Mouse (Mus musculus) stomach, postnatal 0 days (tissue): ENCODE data around the gene Ifnl2. TPM values are rescaled to one million over a fixed set of nuclear protein-coding genes. Genes with fewer than 3 reads are reported as not detected.
A peak's percentile ranks its signal among the peaks of the same experiment; 100 is the strongest.

Experiments
- ATAC-seq: fragments of 200-750 bp; cut with Nextera tagmentation; 2 replicates; pipeline ENCODE4 v1.8.0; 2017; ENCODE audit not compliant: low FRiP score, low TSS enrichment
- DNase-seq: peaks from one replicate; pipeline ENCODE4 v3.0.0-alpha.2; 2016; ENCODE audit warnings: low spot score
- H3K27ac ChIP-seq: fragments of 300-500 bp; sonication (generic); replicated peaks from 2 replicates; pipeline ENCODE4 v1.5.1; 2014; ENCODE audit warnings: mild to moderate bottlenecking, control low read depth
- H3K27me3 ChIP-seq: fragments of 300-500 bp; sonication (generic); 2 replicates; pipeline ENCODE4 v1.6.1; 2014; ENCODE audit warnings: low read length; ENCODE audit not compliant: control insufficient read depth, insufficient read depth
- H3K36me3 ChIP-seq: fragments of 300-500 bp; sonication (generic); 2 replicates; pipeline ENCODE4 v1.6.1; 2014; ENCODE audit warnings: low read length, mixed read lengths; ENCODE audit not compliant: control insufficient read depth, insufficient read depth
- H3K4me1 ChIP-seq: fragments of 300-500 bp; sonication (generic); replicated peaks from 2 replicates; pipeline ENCODE4 v1.6.1; 2014; ENCODE audit warnings: antibody characterized with exemption; ENCODE audit not compliant: control insufficient read depth, insufficient read depth
- H3K4me2 ChIP-seq: fragments of 300-500 bp; sonication (generic); replicated peaks from 2 replicates; pipeline ENCODE4 v1.6.1; 2014; ENCODE audit warnings: low read depth, mild to moderate bottlenecking, control low read depth, moderate library complexity
- H3K4me3 ChIP-seq: fragments of 300-500 bp; sonication (generic); 2 replicates; pipeline ENCODE4 v1.5.1; 2014; ENCODE audit warnings: low read depth, low read length, control low read depth
- H3K9ac ChIP-seq: fragments of 300-500 bp; sonication (generic); 2 replicates; pipeline ENCODE4 v1.6.1; 2014; ENCODE audit warnings: mild to moderate bottlenecking, low read length, control low read depth, mixed read lengths
- H3K9me3 ChIP-seq: fragments of 300-500 bp; sonication (generic); 2 replicates; pipeline ENCODE4 v1.6.1; 2016; ENCODE audit warnings: low read length; ENCODE audit not compliant: control insufficient read depth
- CTCF ChIP-seq: IDR thresholded peaks from 2 replicates; pipeline ENCODE4 v1.5.1; 2016; ENCODE audit warnings: antibody characterized with exemption, low read depth, mild to moderate bottlenecking, moderate library complexity
- EP300 ChIP-seq: optimal IDR thresholded peaks from 2 replicates; pipeline ENCODE3; 2016; ENCODE audit warnings: antibody characterized with exemption
- WGBS: fragments of 180-500 bp; shearing (Covaris S2); extraction: QIAGEN DNeasy Blood & Tissue Kit; methylation state at CpG from one replicate; pipeline ENCODE4 v1.1.7; 2014; 5-methylcytosine and 5-hydroxymethylcytosine counted together
- polyA plus RNA-seq: library from polyadenylated mRNA; unstranded; fragments of >200 nt; fragmentation: Nextera tagmentation; extraction: Ambion mirVana; gene quantifications from 2 replicates; pipeline ENCODE4 v1.2.1, GENCODE M21; 2015

Ifnl2 gene
- polyA plus RNA-seq, 1 experiment from 2014 or later = not detected

GRCm38 (mm10) chr7:28467213-28467751 is 43.0 kb downstream of the Ifnl2 start:
- WGBS = 2% methylated on average over 33 of the region's 63 CpGs
- DNase-seq = peak; percentile 82
- H3K4me3 ChIP-seq = peak overlapping the region; percentile 47
- TF ChIP-seq EP300 (no peak), CTCF (peak; percentile 27)
- 0 out of 2 replicates have a peak, but pooled peaks cover 4% of the 10 kb centered on the region for H3K4me1 ChIP-seq
- peak overlapping the region; percentile 55 for H3K9ac ChIP-seq
- no peaks in the 10 kb centered on the region for H3K9me3 ChIP-seq
- H3K27me3 ChIP-seq = no peaks in the 10 kb centered on the region
- H3K4me2 ChIP-seq = peak overlapping the region; percentile 91
- peak; percentile 75 for ATAC-seq
- H3K27ac ChIP-seq = no peak overlapping the region
- no peaks in the 10 kb centered on the region for H3K36me3 ChIP-seq

- WGBS = 45% methylated on average over 39 of the region's 40 CpGs
- Histone ChIP-seq H3K36me3 (no peaks in the 10 kb centered on the region), H3K9ac (peak overlapping the region; percentile 55), H3K4me3 (peak overlapping the region; percentile 47), H3K27ac (no peak overlapping the region), H3K4me2 (peak overlapping the region; percentile 91), H3K27me3 (no peaks in the 10 kb centered on the region), H3K4me1 (0 out of 2 replicates have a peak, but pooled peaks cover 4% of the 10 kb centered on the region), H3K9me3 (no peaks in the 10 kb centered on the region)
- peak; percentile 44 for ATAC-seq
- no peak; the same call in 1 of the 2 replicates for TF ChIP-seq CTCF
- no peak for DNase-seq
These were observed 43.5 kb downstream of the Ifnl2 start for GRCm38 (mm10) chr7:28466721-28467212.

- H3K4me2 ChIP-seq = no peak overlapping the region
- no peaks in the 10 kb centered on the region for H3K9me3 ChIP-seq
- TF ChIP-seq EP300 (no peak), CTCF (no peak)
- ATAC-seq = peak; percentile 85
- H3K27ac ChIP-seq = no peak overlapping the region
- no peak overlapping the region for H3K4me3 ChIP-seq
- H3K9ac ChIP-seq = no peak overlapping the region
- H3K36me3 ChIP-seq = no peaks in the 10 kb centered on the region; the same call in 1 of the 2 replicates
- peak; percentile 78 for DNase-seq
- WGBS = 50% methylated on average over 10 of the region's 10 CpGs
- 0 out of 2 replicates have a peak, but pooled peaks cover 4% of the 10 kb centered on the region for H3K4me1 ChIP-seq
- H3K27me3 ChIP-seq = no peaks in the 10 kb centered on the region
These were observed 45.6 kb downstream of the Ifnl2 start for GRCm38 (mm10) chr7:28464416-28465212.

GRCm38 (mm10) chr7:28462769-28463168 is 47.5 kb downstream of the Ifnl2 start:
- Histone ChIP-seq H3K27ac (no peak overlapping the region), H3K4me3 (no peak overlapping the region), H3K36me3 (peaks cover 5% of the 10 kb centered on the region), H3K27me3 (no peaks in the 10 kb centered on the region), H3K9ac (no peak overlapping the region), H3K9me3 (no peaks in the 10 kb centered on the region), H3K4me2 (no peak overlapping the region), H3K4me1 (0 out of 2 replicates have a peak, but pooled peaks cover 4% of the 10 kb centered on the region)
- DNase-seq (no peak), ATAC-seq (no peak)
- TF ChIP-seq CTCF = no peak
- TF ChIP-seq EP300 = no peak
- WGBS = 94% methylated on average over 2 of the region's 2 CpGs

- Histone ChIP-seq H3K4me1 (no peaks in the 10 kb centered on the region), H3K27me3 (no peaks in the 10 kb centered on the region), H3K36me3 (peaks cover 5% of the 10 kb centered on the region), H3K27ac (no peak overlapping the region), H3K9ac (no peak overlapping the region), H3K9me3 (no peaks in the 10 kb centered on the region), H3K4me3 (no peak overlapping the region), H3K4me2 (no peak overlapping the region)
- TF ChIP-seq EP300 (no peak), CTCF (no peak)
- WGBS = 82% methylated on average over 5 of the region's 5 CpGs
- DNase-seq (no peak), ATAC-seq (no peak)
These were observed 49.9 kb downstream of the Ifnl2 start for GRCm38 (mm10) chr7:28460361-28460760.

Other genes with a start within 250 kb of the Ifnl2 start
- gene Eid2, start 242.6 kb downstream of the Ifnl2 start, polyA plus RNA-seq = 4.5 and 4.8 TPM in 2 replicates
- gene Eid2b, start 232.7 kb downstream of the Ifnl2 start, polyA plus RNA-seq = 7.2 and 7.9 TPM in 2 replicates
- gene Selenov, start 219.3 kb downstream of the Ifnl2 start, polyA plus RNA-seq = 0.22 and 0.33 TPM in 2 replicates
- gene Dll3, start 208.2 kb downstream of the Ifnl2 start, polyA plus RNA-seq = 0.92 and 0.96 TPM in 2 replicates
- gene Timm50, start 198.4 kb downstream of the Ifnl2 start, polyA plus RNA-seq = 69.4 and 69.6 TPM in 2 replicates
- gene Supt5, start 171.7 kb downstream of the Ifnl2 start, polyA plus RNA-seq = 31.5 and 35.7 TPM in 2 replicates
- gene Rps16, start 159.8 kb downstream of the Ifnl2 start, polyA plus RNA-seq = 880 and 955 TPM in 2 replicates
- gene Plekhg2, start 137.9 kb downstream of the Ifnl2 start, polyA plus RNA-seq = 13.4 and 15.1 TPM in 2 replicates
- gene Zfp36, start 130.2 kb downstream of the Ifnl2 start, polyA plus RNA-seq = 29.1 and 29.4 TPM in 2 replicates
- 27.5 and 28.3 TPM in 2 replicates for gene Med29, start 117.7 kb downstream of the Ifnl2 start, polyA plus RNA-seq
- gene Paf1, start 117.5 kb downstream of the Ifnl2 start, polyA plus RNA-seq = 35.9 and 38.6 TPM in 2 replicates
- gene Gmfg, start 73.0 kb downstream of the Ifnl2 start, polyA plus RNA-seq = 18.9 and 23.1 TPM in 2 replicates
- 0.96 and 1.3 TPM in 2 replicates for gene Lrfn1, start 58.5 kb downstream of the Ifnl2 start, polyA plus RNA-seq
- not detected in 2 replicates for gene Ifnl3, start 12.4 kb upstream of the Ifnl2 start, polyA plus RNA-seq
- gene Sycn, start 30.4 kb upstream of the Ifnl2 start, polyA plus RNA-seq = 87.1 and 87.6 TPM in 2 replicates
- 20.1 and 27.2 TPM in 2 replicates for gene Nccrp1, start 36.8 kb upstream of the Ifnl2 start, polyA plus RNA-seq
- 9.8 and 12.0 TPM in 2 replicates for gene Samd4b, start 87.7 kb upstream of the Ifnl2 start, polyA plus RNA-seq
- gene Pak4, start 87.7 kb upstream of the Ifnl2 start, polyA plus RNA-seq = 33.9 and 34.1 TPM in 2 replicates
- gene Acp7, start 120.9 kb upstream of the Ifnl2 start, polyA plus RNA-seq = 10.9 and 12.4 TPM in 2 replicates
- 1.7 and 2.4 TPM in 2 replicates for gene Fbxo27, start 182.4 kb upstream of the Ifnl2 start, polyA plus RNA-seq
- 5.6 and 6.1 TPM in 2 replicates for gene Fbxo17, start 206.3 kb upstream of the Ifnl2 start, polyA plus RNA-seq
- 113 and 118 TPM in 2 replicates for gene Mrps12, start 231.4 kb upstream of the Ifnl2 start, polyA plus RNA-seq
- gene Sars2, start 231.5 kb upstream of the Ifnl2 start, polyA plus RNA-seq = 11.4 and 12.3 TPM in 2 replicates
- not detected in 2 replicates for gene Ccer2, start 245.7 kb upstream of the Ifnl2 start, polyA plus RNA-seq